Mouse (Mus musculus) lung, adult 2 months (tissue): ENCODE results near the gene Kdsr.

Experiments used
- CTCF ChIP-seq: fragments of 200-500 bp; IDR thresholded peaks from 2 replicates; pipeline ENCODE4 v1.5.1; 2011; ENCODE audit warnings: mild to moderate bottlenecking, low read length, control low read depth; ENCODE audit not compliant: insufficient read depth
- POLR2A ChIP-seq: fragments of 200-500 bp; IDR thresholded peaks from 2 replicates; pipeline ENCODE4 v1.6.1; 2011; ENCODE audit warnings: low read depth, mild to moderate bottlenecking, control low read depth, low read length, borderline replicate concordance; ENCODE audit errors: extremely low read depth

DNA sequence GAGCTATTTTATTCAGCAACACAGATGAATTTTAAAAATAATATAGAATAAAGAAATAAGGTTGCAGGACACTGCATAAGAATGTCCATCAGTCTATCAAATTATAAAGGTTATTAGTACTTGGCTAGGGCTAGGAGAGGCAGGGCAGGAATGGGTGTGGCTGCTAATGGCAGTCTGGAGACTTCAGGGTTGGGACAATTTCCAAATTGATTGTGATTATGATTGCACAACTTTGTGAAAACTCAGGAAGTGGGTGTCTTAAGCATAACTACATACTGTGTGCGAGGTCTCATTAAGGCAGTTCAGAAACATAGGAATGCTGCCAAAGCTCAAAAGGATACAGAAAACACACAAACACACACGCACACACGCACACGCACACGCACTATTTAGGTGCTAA, 7.5 kb downstream of the Kdsr start:
- TF ChIP-seq CTCF (no peak), POLR2A (no peak)
